Mouse (Mus musculus) cerebellum, adult 11 months (tissue): ENCODE data around the gene Map2k6.

ENCODE experiments used
- DNase-seq: peaks from one replicate; pipeline ENCODE4 v3.0.0; 2022

Gene Map2k6

DNA sequence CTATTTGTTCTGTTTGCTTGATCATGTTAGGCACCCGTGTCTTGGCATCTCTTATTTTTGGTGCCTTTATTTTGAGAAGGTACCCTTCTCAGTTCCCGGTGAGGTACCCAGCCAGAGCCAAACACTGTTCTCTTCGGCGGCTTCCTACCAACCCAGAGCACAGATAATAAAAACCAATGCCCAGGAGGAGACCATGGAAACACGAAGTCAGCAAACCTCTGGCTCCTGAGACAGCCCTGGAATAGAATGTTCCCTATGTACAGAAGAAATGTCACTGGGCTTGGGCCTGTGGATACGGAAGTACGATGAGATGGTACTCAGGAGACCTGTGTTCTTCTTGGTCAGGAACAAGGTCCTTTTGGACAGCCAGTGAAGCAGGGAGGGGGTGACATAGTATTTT is 89.4 kb downstream of the Map2k6 start:
- no peak for DNase-seq

GRCm38 (mm10) chr11:110495323-110496060 is 96.6 kb downstream of the Map2k6 start:
- DNase-seq = no peak

- no peak for DNase-seq
Observed at GRCm38 (mm10) chr11:110496061-110496446, 97.1 kb downstream of the Map2k6 start.

GRCm38 (mm10) chr11:110497743-110498142 is 98.8 kb downstream of the Map2k6 start:
- DNase-seq = no peak

DNA sequence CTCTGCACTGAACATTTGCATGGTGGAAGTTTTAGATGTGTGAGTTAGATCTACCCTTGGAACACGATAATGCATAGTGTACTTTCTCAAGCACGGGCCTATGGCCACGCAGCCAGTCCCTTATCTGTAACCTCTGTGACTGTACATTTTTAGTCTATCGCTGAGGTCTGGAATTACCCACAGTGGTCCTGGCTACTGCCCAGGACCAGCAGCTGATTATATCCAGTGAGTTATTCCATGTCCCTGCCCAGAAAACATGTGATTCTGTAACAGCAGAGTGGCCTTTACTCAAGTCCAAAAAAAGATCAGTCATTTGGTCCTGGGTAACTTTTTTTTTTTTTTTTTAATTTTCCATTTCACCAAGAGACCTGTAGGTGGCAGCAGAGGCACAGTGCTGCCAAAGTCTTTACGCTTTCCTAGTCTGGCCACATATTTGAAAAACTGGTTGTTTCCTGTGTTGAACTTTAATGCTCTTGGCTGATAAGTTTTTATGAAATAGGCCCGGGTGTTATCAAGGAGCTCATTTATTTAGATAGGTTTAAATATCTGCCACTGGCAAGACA is 99.8 kb downstream of the Map2k6 start:
- no peak for DNase-seq

DNA sequence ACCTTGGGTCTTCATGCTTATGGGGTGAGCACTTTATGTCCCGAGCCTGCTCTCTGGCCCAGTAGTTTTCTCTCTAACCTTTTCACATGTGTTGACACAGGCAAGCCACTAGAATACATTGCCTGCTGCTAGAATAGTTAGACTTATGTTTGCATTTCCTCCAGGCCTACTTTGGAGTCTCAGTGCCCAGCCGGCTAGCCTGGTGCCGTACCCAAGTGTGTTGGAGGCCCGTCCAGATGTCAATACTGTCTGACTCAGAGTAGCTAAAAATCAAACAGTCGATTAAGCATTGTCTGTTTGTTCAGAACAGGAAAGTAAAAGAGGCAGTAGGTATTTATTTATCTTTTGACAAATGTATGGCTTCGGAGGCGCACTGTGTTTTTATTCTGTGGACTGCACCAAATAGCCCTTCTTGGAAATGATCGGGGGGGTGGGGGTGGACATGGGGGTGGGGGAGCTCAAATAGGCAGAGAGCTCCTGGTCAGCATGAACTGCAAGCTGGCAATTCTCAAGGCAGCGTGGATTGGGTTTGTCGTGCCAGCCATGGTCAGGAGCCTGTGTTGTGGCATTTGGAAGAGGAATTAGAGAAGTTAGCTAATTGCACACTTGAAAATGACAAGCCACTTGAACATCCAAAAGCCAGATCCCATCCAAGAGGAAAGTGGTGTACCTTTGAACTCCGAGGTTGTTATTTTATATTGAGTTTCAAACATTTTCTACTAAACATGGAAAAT is 104.2 kb downstream of the Map2k6 start:
- DNase-seq = no peak

DNA sequence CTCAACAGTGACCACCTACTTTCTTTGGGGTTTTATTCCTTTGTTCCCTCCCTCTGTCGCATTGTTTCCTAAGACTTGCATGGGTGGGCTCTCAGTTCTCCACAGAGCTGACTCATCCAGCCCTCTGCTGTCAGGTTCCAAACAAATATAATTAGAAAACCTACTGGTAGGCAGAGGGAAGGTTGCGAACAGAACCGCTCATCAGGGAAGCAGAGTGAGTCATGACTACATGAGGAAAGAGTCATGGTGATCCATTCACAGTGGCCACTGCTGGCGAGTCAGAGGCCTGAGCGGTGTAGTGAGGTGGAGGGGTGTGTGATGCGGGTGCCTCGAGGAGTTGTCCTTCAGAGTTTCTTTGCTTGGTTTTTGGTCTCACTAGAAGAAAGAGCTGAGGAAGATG is 112.5 kb downstream of the Map2k6 start:
- DNase-seq = no peak

DNA sequence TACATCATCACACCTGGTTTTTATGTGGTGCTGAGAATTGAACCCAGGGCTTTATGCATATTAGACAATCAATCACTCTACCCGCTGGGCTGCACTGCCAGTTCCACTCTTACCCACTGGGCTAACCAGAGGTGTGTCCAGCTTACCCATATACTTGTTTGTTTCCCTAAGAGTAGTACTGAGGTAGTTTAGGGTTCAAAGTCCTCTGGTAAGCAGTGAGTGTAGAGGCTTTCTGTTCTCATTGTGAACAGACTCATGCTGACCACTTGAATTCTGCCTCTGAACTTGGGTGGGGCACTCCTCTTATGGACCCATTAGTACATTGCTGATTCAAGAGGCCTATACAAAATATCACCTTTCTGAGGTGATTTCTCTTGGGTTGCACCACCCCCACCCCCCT is 119.7 kb downstream of the Map2k6 start:
- no peak for DNase-seq

GRCm38 (mm10) chr11:110522906-110523305 is 124.0 kb downstream of the Map2k6 start:
- no peak for DNase-seq

GRCm38 (mm10) chr11:110526156-110526555 is 127.2 kb downstream of the Map2k6 start:
- DNase-seq = no peak

- DNase-seq = no peak
Observed at GRCm38 (mm10) chr11:110531087-110531486, 132.2 kb downstream of the Map2k6 start.

- DNase-seq = no peak
Observed at GRCm38 (mm10) chr11:110534856-110535255, 135.9 kb downstream of the Map2k6 start.

GRCm38 (mm10) chr11:110536533-110536932 is 137.6 kb downstream of the Map2k6 start:
- no peak for DNase-seq

DNA sequence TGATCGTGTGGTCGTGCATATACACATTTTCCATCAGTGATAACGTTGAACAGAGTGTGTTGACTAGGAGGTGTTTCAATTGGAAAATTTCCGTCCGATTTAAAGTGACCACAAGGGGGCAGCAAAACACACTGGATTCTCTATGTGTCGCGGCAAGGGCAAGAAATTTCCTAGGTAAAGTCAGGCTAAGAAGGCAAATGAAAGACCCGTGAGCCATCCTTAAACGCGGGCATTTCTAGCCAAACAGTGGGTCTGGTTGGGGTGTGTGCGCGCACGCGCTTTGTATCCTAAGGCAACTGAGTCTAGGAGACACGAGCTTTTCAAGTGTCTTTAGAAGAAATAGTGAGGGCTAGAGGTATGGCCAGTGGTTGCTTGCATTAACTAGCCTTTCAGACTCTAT is 138.7 kb downstream of the Map2k6 start:
- peak; percentile 40 for DNase-seq

- DNase-seq = no peak
Observed at GRCm38 (mm10) chr11:110538206-110538605, 139.3 kb downstream of the Map2k6 start.

GRCm38 (mm10) chr11:110541933-110542332 is 143.0 kb downstream of the Map2k6 start:
- DNase-seq = no peak

DNA sequence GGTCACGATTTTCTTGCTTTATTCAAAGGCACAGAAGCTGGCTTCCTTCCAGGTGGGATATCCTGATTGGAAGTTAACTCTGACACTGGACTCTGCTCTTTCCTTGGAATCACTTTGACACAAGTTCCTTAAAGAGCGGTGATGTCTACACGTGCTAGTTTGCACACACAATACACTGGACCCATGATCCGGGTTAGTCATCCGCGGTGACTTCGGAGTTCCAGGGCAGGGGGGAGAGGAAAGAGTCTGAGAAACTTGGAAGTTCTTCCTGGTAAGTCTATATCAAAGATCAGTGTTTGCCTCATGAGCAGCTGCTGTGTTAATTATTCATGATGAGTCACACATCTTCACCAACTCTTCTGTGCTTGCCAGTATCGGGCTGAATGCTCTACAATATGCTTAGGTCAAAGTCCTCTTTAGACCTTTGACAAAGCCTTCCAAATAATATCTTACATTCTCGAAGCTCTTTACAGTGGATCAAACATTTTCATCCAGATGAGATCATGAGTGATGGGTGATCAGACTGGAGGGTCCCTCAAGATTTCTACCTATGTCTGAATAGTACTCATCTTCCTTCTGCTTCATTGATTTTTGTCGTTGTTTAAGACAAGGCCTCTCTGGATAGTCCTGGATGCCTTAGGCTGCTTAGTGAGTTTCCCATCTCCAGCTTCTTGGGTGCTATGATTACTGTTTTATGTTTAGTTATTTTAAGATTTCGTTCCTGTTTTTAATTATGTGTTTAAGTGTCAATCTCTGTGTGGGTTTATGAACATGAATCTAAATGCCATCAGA is 145.7 kb downstream of the Map2k6 start:
- DNase-seq = no peak

DNA sequence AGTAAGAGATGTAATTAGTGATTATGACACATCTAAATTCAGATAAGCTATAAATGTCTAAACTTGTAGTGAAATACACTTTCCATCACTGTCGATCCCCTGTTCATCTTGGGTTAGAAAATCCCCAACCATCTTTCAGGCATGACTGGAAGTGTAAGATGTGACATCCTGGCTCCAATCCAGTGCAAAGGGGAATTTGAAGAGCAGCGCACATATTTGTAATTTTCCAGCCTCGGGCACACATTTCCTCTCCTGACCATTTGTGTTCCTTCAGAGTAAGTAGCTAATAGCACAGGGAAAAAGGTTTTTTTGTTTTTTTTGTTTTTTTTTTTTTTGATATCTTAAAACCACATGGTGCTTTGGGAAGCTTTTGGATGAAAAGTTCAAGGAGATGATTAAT is 146.5 kb downstream of the Map2k6 start:
- no peak for DNase-seq

GRCm38 (mm10) chr11:110551471-110551967 is 152.6 kb downstream of the Map2k6 start:
- DNase-seq = no peak

DNA sequence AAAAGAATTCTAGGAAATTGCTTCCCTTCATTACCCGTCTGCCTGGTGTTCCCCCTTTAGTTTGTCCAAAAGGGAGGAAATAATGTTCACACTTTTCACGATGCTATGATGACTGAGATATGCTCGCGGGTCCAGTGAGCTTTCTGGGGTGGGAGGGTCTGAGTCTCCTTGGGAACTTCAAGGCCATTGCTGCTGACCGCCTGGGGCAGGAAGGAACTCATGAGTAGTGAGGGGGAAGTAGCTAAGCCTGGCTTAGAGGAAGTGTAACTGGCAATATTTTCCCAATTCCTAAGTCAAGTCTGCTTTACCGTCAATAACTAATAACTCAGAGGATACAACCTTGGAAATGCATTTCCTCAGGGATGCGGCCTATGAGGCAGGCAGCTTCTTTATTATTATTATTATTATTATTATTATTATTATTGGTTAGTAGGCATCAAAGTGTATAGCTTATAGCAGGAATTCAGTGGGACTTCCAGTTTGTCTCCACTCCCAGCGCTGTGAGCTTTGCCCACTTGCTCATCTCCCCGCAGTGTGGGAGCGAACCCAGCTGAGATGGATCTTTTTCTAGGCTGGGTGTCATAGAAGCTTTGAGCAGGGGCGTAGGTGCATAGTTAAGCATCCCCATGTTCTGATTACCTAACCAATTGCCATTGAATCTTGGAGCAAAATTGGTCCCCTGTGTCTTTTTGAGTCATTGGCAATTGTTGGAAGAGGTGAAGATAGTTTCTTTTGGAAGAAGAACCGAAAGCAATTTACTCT is 163.6 kb downstream of the Map2k6 start:
- DNase-seq = no peak

DNA sequence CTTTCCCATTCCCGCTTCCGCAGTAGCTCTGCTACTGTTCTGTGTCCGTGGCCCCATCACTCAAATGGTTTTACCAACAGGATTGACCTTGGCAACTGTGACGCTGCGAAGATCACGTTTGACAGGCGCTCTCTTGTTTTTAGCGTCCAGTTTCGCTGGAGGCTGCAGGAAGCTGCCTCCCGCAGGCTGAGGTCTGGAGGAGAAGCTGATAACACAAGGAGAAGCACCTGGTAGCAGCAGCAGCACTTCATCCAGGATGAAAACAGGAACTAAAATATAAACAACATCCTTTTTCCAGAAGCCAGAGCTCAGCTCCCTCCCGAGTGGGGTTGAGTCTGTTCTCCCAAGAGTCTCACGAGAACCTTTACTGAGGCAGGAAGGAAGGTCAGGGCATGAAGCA is 164.3 kb downstream of the Map2k6 start:
- no peak for DNase-seq

GRCm38 (mm10) chr11:110563801-110564200 is 164.9 kb downstream of the Map2k6 start:
- DNase-seq = no peak
